Mouse (Mus musculus) heart, adult 2 months (tissue): ENCODE data around the gene Gabrb1.

Experiments used
- CTCF ChIP-seq: fragments of 200-600 bp; IDR thresholded peaks from 2 replicates; pipeline ENCODE4 v1.8.1; 2022; ENCODE audit warnings: antibody characterized with exemption, mild to moderate bottlenecking, moderate library complexity
- EP300 ChIP-seq: fragments of 200-500 bp; IDR thresholded peaks from 2 replicates; pipeline ENCODE4 v1.6.1; 2011; ENCODE audit warnings: low read depth, low read length, control low read depth; ENCODE audit not compliant: insufficient read depth

DNA sequence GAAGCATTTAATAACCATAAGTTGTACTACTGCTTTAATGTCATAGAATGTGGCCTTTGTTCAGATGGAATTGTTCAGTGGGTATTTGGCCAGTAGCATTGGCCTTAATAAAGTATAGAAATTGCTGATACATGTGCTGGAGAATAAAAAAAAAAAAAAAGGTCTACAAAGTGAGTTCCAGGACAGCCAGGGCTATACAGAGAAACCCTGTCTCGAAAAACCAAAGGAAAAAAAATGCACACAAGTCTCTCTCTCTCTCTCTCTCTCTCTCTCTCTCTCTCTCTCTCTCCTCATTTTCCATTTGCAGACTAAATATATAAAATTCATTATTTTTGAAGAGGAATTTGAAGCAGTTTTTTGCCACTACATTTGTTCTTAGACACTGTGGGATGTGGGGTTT is 328.6 kb downstream of the Gabrb1 start:
- TF ChIP-seq EP300 (no peak), CTCF (no peak)
